Mouse (Mus musculus): ENCODE results near the gene Kansl1l. TPM values are rescaled to one million over a fixed set of nuclear protein-coding genes. Genes with fewer than 3 reads are reported as not detected.

Kansl1l gene
- total and polyA plus RNA-seq, 3 experiments: 1.8 to 1.9 TPM; not detected in 1

- H3K79me2 ChIP-seq (ENCODE audit: control insufficient read depth, insufficient read depth, low read length, poor library complexity): no peaks in the 10 kb centered on the region
- TF ChIP-seq CHD2 (IDR thresholded peaks at IDR 0.05; ENCODE audit: low read length): no peak
- no peak for TF ChIP-seq ETS1 (IDR thresholded peaks at IDR 0.05; ENCODE audit: low read depth, low read length)
- TF ChIP-seq TBP (IDR thresholded peaks at IDR 0.05; ENCODE audit: low read depth, low read length): no peak
- TF ChIP-seq CHD1 (IDR thresholded peaks at IDR 0.05; ENCODE audit: low read depth, low read length): no peak
- no peak overlapping the region for H3K27ac ChIP-seq (ENCODE audit: control insufficient read depth, low read depth, low read length)
- H3K9ac ChIP-seq (ENCODE audit: control insufficient read depth, low read depth, low read length, poor library complexity, severe bottlenecking): no peak overlapping the region
- H3K4me1 ChIP-seq (ENCODE audit: control insufficient read depth in 1 of 2, insufficient read depth in 2 of 2, low read length in 2 of 2): no peaks in the 10 kb centered on the region
- H3K9me3 ChIP-seq (replicated peaks; ENCODE audit: insufficient read depth, low read length): no peaks in the 10 kb centered on the region
- H3K27me3 ChIP-seq (ENCODE audit: control insufficient read depth in 1 of 2, insufficient read depth in 2 of 2, low read length in 2 of 2): no peaks in the 10 kb centered on the region
- no peaks in the 10 kb centered on the region; a peak in 1 of 4 replicates for H3K36me3 ChIP-seq (ENCODE audit: control insufficient read depth in 1 of 2, insufficient read depth in 2 of 2, low read length in 2 of 2)
- no peak overlapping the region for H3K4me3 ChIP-seq (ENCODE audit: control insufficient read depth in 1 of 2, insufficient read depth in 1 of 2, low read depth in 2 of 2, low read length in 2 of 2)
- DNase-seq (ENCODE audit: low read depth, low spot score): no peak
These were observed 19.4 kb downstream of the Kansl1l start for GRCm38 (mm10) chr1:66797962-66798361.

DNA sequence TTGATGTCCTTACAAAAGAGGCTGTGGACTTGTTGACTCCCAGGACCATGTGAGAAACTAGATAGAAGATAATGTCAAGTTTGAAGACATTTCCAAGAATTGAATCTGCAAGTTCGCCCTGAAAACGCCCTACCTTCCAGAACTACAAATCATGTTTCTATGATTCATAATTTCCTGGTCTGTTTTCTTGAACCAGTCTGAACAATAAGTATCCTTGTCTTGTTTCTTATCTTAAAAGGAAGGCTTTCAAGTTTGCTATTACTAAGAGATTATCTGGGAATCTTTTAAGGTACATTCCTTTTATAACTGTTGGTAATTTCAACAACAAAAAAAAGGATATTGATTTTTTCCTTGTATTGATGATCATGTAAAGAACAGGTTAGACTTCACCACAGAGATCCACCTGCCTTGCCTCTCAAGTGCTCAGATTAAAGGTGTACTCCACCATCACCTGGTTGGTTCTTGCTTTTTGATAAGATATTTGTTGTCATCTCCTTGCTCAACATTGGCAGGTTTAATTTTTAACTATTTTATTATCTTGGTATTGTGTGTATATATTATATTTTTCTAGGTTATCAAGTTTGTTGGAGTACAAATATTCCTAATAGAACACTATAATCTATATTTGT, 24.4 kb downstream of the Kansl1l start:
- H3K27ac ChIP-seq (ENCODE audit: control insufficient read depth, low read depth, low read length): no peak overlapping the region
- TF ChIP-seq E2F4 (IDR thresholded peaks at IDR 0.05; ENCODE audit: borderline replicate concordance, low read depth, low read length) (no peak), POLR2AphosphoS2 (IDR thresholded peaks at IDR 0.05; ENCODE audit: low read length) (no peak), CHD2 (IDR thresholded peaks at IDR 0.05; ENCODE audit: low read length) (no peak), ETS1 (IDR thresholded peaks at IDR 0.05; ENCODE audit: low read depth, low read length) (no peak), TCF12 (IDR thresholded peaks at IDR 0.05; ENCODE audit: low read depth, low read length) (no peak), CHD1 (IDR thresholded peaks at IDR 0.05; ENCODE audit: low read depth, low read length) (no peak)
- H3K9me3 ChIP-seq (replicated peaks; ENCODE audit: insufficient read depth, low read length): no peaks in the 10 kb centered on the region
- H3K27me3 ChIP-seq (ENCODE audit: control insufficient read depth in 1 of 2, insufficient read depth in 2 of 2, low read length in 2 of 2): no peaks in the 10 kb centered on the region
- no peaks in the 10 kb centered on the region for H3K79me2 ChIP-seq (ENCODE audit: control insufficient read depth, insufficient read depth, low read length, poor library complexity)
- DNase-seq (ENCODE audit: low read depth, low spot score): no peak
- H3K36me3 ChIP-seq (ENCODE audit: control insufficient read depth in 1 of 2, insufficient read depth in 2 of 2, low read length in 2 of 2): no peaks in the 10 kb centered on the region
- H3K9ac ChIP-seq (ENCODE audit: control insufficient read depth, low read depth, low read length, poor library complexity, severe bottlenecking): no peak overlapping the region
- no peaks in the 10 kb centered on the region for H3K4me1 ChIP-seq (ENCODE audit: control insufficient read depth in 1 of 2, insufficient read depth in 2 of 2, low read length in 2 of 2)
- no peak overlapping the region for H3K4me3 ChIP-seq (ENCODE audit: control insufficient read depth in 1 of 2, insufficient read depth in 1 of 2, low read depth in 2 of 2, low read length in 2 of 2)

- Histone ChIP-seq H3K4me1 (ENCODE audit: control insufficient read depth in 1 of 2, insufficient read depth in 2 of 2, low read length in 2 of 2) (0 out of 4 replicates have a peak, but pooled peaks cover 0 to 3% of the 10 kb centered on the region in 2 experiments), H3K9me3 (replicated peaks; ENCODE audit: insufficient read depth, low read length) (no peaks in the 10 kb centered on the region), H3K9ac (ENCODE audit: control insufficient read depth, low read depth, low read length, poor library complexity, severe bottlenecking) (no peak overlapping the region), H3K79me2 (ENCODE audit: control insufficient read depth, insufficient read depth, low read length, poor library complexity) (no peaks in the 10 kb centered on the region), H3K36me3 (ENCODE audit: control insufficient read depth in 1 of 2, insufficient read depth in 2 of 2, low read length in 2 of 2) (no peaks in the 10 kb centered on the region; a peak in 2 of 4 replicates), H3K27ac (ENCODE audit: control insufficient read depth, low read depth, low read length) (no peak overlapping the region), H3K4me3 (ENCODE audit: control insufficient read depth in 1 of 2, insufficient read depth in 1 of 2, low read depth in 2 of 2, low read length in 2 of 2) (no peak overlapping the region), H3K27me3 (ENCODE audit: control insufficient read depth in 1 of 2, insufficient read depth in 2 of 2, low read length in 2 of 2) (no peaks in the 10 kb centered on the region)
- DNase-seq (ENCODE audit: low read depth, low spot score): peak; percentile 41
- TF ChIP-seq RAD21 (IDR thresholded peaks at IDR 0.05; ENCODE audit: low read depth, low read length) (no peak), ZNF384 (IDR thresholded peaks at IDR 0.05; ENCODE audit: low read depth, low read length) (no peak), POLR2A (IDR thresholded peaks at IDR 0.05; ENCODE audit: control insufficient read depth in 1 of 2, insufficient read depth in 1 of 2, low read depth in 1 of 2, low read length in 2 of 2, poor library complexity in 1 of 2) (no peak), RCOR1 (IDR thresholded peaks at IDR 0.05; ENCODE audit: low read depth, low read length) (no peak), MAX (IDR thresholded peaks at IDR 0.05; ENCODE audit: low read length) (no peak), KAT2A (conservative IDR thresholded peaks at IDR 0.05; ENCODE audit: low read depth, low read length) (no peak), ZMIZ1 (IDR thresholded peaks at IDR 0.05; ENCODE audit: low read depth, low read length) (no peak), SIN3A (IDR thresholded peaks at IDR 0.05; ENCODE audit: low read length) (no peak), HCFC1 (IDR thresholded peaks at IDR 0.05; ENCODE audit: low read depth, low read length) (no peak), UBTF (IDR thresholded peaks at IDR 0.05; ENCODE audit: borderline replicate concordance, insufficient read depth, low read depth, low read length) (no peak), CTCF (IDR thresholded peaks at IDR 0.05 in 2 of 3, conservative IDR thresholded peaks at IDR 0.05 in 1 of 3; ENCODE audit: control insufficient read depth in 1 of 3, insufficient read depth in 1 of 3, low read depth in 2 of 3, low read length in 3 of 3, poor library complexity in 1 of 3, severe bottlenecking in 1 of 3) (no peak), MYB (IDR thresholded peaks at IDR 0.05; ENCODE audit: low read depth, low read length) (no peak), ZKSCAN1 (IDR thresholded peaks at IDR 0.05; ENCODE audit: low read depth, low read length) (no peak), E2F4 (IDR thresholded peaks at IDR 0.05; ENCODE audit: borderline replicate concordance, low read depth, low read length) (no peak), EP300 (IDR thresholded peaks at IDR 0.05; ENCODE audit: low read depth in 1 of 2, low read length in 2 of 2) (no peak)
These were observed 35.1 kb downstream of the Kansl1l start for GRCm38 (mm10) chr1:66782296-66782695.

All from MEL (cell line).